Mouse (Mus musculus) brain, embryonic 14.5 days (tissue): ENCODE measurements around the gene Naa16. TPM values are rescaled to one million over a fixed set of nuclear protein-coding genes. Genes with fewer than 3 reads are reported as not detected.

ENCODE experiments used
- DNase-seq: peaks from one replicate; pipeline ENCODE4 v3.0.0-alpha.2; 2011; ENCODE audit warnings: low read depth
- CTCF ChIP-seq: fragments of 200-500 bp; IDR thresholded peaks from 2 replicates; pipeline ENCODE4 v1.5.1; 2012; ENCODE audit warnings: inconsistent platforms, mild to moderate bottlenecking, moderate library complexity, borderline replicate concordance; ENCODE audit not compliant: insufficient read depth, insufficient read length; ENCODE audit errors: extremely low read depth
- POLR2A ChIP-seq: fragments of 200-500 bp; IDR thresholded peaks from 2 replicates; pipeline ENCODE4 v1.6.1; 2012; ENCODE audit warnings: mild to moderate bottlenecking, inconsistent platforms, borderline replicate concordance; ENCODE audit not compliant: poor library complexity, insufficient read depth, insufficient read length, severe bottlenecking; ENCODE audit errors: extremely low read depth
- polyA plus RNA-seq: library from polyadenylated mRNA; depleted of rRNA; stranded (reverse); fragments of >200 nt; gene quantifications from 2 replicates; pipeline ENCODE4 v1.2.3, GENCODE M21; 2012

The Naa16 gene
- polyA plus RNA-seq, 1 experiment = 11.8 TPM

- no peak for TF ChIP-seq POLR2A
- TF ChIP-seq CTCF = no peak
- no peak for DNase-seq
Measured at GRCm38 (mm10) chr14:79307908-79308307, 82.7 kb downstream of the Naa16 start.

- DNase-seq = no peak
Measured at GRCm38 (mm10) chr14:79307138-79307537, 83.4 kb downstream of the Naa16 start.

GRCm38 (mm10) chr14:79304873-79305464 lies 85.6 kb downstream of the Naa16 start:
- DNase-seq = no peak

More at GRCm38 (mm10) chr14:79307138-79307537, 83.4 kb downstream of the Naa16 start:
- TF ChIP-seq POLR2A = no peak

GRCm38 (mm10) chr14:79303150-79303549 lies 87.4 kb downstream of the Naa16 start:
- TF ChIP-seq POLR2A (no peak), CTCF (no peak)

More at GRCm38 (mm10) chr14:79304873-79305464, 85.6 kb downstream of the Naa16 start:
- TF ChIP-seq POLR2A (no peak), CTCF (no peak)

GRCm38 (mm10) chr14:79301466-79301875 lies 89.1 kb downstream of the Naa16 start, which contains the start of gene Rgcc:
Rgcc (minus strand) TSS chr14:79301645.
- TF ChIP-seq POLR2A (peak; percentile 60; the same call in 1 of the 2 replicates), CTCF (peak; percentile 93)
- peak; percentile 97 for DNase-seq

More at GRCm38 (mm10) chr14:79303150-79303549, 87.4 kb downstream of the Naa16 start:
- DNase-seq = no peak

GRCm38 (mm10) chr14:79300641-79301350 lies 89.8 kb downstream of the Naa16 start:
- TF ChIP-seq POLR2A (no peak), CTCF (no peak)
- peak; percentile 69 for DNase-seq

- DNase-seq = no peak
- TF ChIP-seq CTCF (no peak), POLR2A (no peak)
Measured at GRCm38 (mm10) chr14:79299796-79300195, 90.8 kb downstream of the Naa16 start.

GRCm38 (mm10) chr14:79299230-79299629 lies 91.3 kb downstream of the Naa16 start:
- no peak for DNase-seq
- TF ChIP-seq POLR2A (no peak), CTCF (no peak)

- no peak for DNase-seq
- no peak for TF ChIP-seq POLR2A
- no peak for TF ChIP-seq CTCF
Measured at GRCm38 (mm10) chr14:79298314-79298992, 92.1 kb downstream of the Naa16 start.

GRCm38 (mm10) chr14:79296836-79297235 lies 93.7 kb downstream of the Naa16 start:
- peak; percentile 76 for DNase-seq
- TF ChIP-seq CTCF (no peak), POLR2A (no peak)

GRCm38 (mm10) chr14:79296201-79296600 lies 94.4 kb downstream of the Naa16 start:
- TF ChIP-seq CTCF (no peak), POLR2A (no peak)
- no peak for DNase-seq

GRCm38 (mm10) chr14:79295579-79295978 lies 95.0 kb downstream of the Naa16 start:
- TF ChIP-seq CTCF (no peak), POLR2A (no peak)
- no peak for DNase-seq

- DNase-seq = no peak
- no peak for TF ChIP-seq POLR2A
- TF ChIP-seq CTCF = no peak
Measured at GRCm38 (mm10) chr14:79294950-79295349, 95.6 kb downstream of the Naa16 start.
